Mouse (Mus musculus) heart, adult 18-20 months (tissue): ENCODE measurements around the gene Il13ra1. TPM values are rescaled to one million over a fixed set of nuclear protein-coding genes. Genes with fewer than 3 reads are reported as not detected.

ENCODE experiments used
- DNase-seq, 2 experiments: peaks; one replicate each; pipeline ENCODE4 v3.0.0; 2021 to 2022; ENCODE audit warnings: mixed read lengths in 1 of 2
- long read RNA-seq, 2 experiments: library from polyadenylated mRNA; stranded (forward); transcript quantifications; one replicate each; pipeline ENCODE4 v2.0.0; 2021
- total RNA-seq, 2 experiments: library from RNA; stranded (reverse); gene quantifications; 2 replicates each; pipeline ENCODE4 v1.2.3; 2021

The Il13ra1 gene
- 10 to 100 TPM; 28.3 to 31.5 TPM for total RNA-seq
- long read RNA-seq, experiment 1, transcript Il13ra1-201 (11 exons, 3,712 nt) = major isoform, 23 of 30 reads
- long read RNA-seq, experiment 1, partial matches to known transcripts = 5 of 30 reads
- long read RNA-seq, experiment 1, other reads (novel, unspliced or antisense) = 2 of 30 reads
- long read RNA-seq, experiment 2, transcript Il13ra1-201 (11 exons, 3,712 nt) = major isoform, 6 of 6 reads
- long read RNA-seq, experiment 2, partial matches to known transcripts = 0 of 6 reads
- long read RNA-seq, experiment 2, other reads (novel, unspliced or antisense) = 0 of 6 reads

DNA sequence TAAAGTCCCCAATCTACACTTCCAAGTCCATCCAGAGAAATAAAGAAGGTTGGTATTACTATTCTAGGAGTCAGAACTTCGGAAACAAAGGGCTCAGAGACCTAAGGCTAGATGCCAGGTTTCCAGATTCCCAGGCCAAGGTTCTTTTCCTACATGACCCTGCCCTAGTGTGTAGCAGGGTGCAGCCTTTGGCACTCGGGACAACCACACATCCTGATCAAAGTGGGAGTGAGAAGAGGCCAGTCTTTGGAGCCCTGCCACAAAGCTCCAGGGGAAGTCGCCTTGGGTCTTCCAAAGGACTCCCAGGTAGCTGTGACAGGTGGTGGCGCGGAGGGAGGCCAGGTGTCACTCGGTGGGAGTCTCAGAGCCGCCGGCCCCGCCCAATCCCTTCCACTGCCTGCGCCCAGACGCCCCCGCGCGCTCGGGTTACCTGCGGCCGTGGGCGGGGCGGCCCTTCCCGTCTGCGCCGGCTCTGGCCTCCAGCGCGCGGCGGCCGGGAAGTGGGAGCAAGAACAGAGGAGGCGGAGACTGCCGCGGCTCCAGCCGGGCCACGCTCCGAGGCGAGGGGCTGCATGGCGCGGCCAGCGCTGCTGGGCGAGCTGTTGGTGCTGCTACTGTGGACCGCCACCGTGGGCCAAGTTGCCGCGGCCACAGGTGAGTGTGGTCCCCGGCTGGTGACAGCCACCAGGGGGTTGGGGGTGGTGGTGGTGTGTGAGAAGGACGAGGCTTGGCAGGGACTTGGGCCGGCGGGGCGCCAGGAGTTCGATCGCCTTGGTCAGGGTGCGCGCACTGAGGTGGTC, at the start of gene Il13ra1:
Gene Il13ra1 (plus strand): TSS at position 489 of the 800 bp plus-strand sequence.
- DNase-seq = peak; percentile 50 to 60

DNA sequence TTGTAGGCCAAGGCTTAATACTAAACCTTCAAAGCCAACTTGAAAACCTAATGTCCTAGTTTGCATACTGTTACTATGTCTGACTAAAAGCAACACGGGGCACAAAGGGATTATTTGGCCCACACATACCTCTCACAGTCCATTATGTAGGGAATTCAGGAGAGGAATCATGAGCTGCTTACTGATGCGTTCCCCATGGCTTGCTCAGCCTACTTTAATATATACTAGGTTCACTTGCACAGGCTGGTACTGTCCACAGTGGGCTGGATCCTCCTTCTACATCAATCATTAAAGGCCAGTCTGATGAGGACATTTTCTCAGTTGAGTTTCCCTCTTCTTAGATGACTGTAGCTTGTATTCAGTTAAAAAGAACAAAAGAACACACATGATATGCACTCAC, 37.9 kb upstream of the Il13ra1 start:
- no peak for DNase-seq

DNA sequence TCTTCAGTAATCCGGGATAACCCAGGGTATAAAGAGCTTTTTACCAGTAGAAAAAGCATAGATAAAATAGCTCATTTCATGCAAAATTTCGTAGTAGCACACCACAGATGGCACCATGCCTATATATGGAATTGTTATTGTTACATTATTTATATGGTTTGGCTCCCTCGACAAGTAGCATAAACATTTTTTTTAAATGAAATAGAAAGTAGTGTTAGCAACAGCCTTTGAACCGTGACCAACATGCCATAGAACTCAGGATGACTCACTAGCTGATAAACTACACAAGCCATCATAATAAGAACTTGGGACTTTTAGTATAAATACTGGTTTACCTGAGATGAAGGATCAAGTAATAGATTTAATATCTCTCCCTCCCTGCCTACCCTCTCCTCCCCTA, 34.7 kb upstream of the Il13ra1 start:
- DNase-seq = no peak

DNA sequence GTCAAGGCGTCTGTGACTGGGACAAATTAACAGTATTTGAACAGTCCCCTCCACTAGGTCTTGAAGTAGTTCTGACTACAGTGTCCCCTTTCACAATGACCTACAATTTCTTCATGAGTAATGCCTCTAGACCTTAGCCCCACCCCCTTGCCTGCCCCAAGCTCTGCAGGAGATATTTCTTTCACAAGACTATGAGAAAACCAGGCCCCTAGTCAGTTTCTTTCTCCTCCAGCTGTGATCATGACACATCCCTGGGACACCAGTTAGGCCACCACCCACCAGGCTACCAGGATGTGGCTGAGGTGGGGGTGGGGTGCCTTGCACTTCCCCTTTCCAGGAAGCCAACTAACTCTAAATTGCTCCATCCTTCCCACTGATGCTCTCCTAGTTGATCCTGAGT, 29.0 kb upstream of the Il13ra1 start:
- peak; percentile 19 to 41 for DNase-seq

DNA sequence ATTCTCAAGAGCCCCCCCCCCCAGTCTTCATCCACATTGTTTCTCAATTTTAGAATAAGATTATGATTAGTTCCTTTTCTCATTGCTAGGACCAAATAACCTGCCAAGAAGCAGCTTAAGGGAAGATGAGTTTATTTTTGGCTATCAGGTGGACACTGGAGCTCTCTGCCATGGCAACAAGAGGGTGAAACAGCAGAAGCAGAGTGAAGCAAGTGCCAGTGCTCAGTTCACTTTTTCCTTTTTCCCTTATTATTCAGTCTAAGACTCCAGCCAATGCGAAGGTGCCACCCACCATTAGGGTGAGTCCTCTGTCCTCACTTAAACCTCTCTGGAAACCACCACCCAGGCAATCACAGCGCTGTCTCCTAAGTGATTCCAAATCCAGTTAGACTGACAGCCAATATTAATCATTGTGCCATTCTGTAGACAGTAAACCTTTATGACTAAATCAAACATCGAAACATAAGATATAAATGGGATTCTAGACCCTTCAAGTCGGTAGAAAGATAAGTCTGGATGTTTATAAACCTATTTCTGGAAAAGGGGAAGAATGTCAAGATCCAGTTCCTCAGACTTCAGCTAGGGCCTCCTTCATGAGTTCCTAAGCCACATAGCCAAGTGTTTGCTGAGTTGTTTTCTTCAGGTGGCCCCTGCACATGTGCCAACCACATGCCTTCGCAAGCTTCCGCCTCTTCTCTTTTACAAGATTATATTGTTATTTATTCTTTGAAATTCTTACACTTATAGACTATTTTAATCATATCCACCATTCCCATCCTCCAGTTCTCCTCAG, 23.2 kb upstream of the Il13ra1 start:
- DNase-seq = no peak

DNA sequence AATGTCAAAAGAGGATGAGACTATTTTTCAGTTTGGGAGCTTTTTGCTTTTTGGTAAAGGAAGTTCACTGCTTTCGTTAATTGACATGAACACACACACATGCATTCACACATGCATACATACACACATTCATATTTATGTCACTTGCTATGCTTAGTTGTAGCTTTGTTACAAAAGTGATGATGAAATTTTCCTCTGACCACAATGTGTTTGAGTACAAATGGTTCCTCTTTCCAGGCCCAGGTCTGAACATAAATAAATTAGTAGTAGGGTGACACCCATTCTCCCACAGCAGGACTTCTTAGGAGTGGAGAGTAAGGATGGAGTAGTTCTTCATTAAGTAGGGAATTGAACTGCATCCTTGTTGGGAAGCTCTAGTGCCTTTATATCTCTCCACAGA, 11.0 kb upstream of the Il13ra1 start:
- DNase-seq = no peak

DNA sequence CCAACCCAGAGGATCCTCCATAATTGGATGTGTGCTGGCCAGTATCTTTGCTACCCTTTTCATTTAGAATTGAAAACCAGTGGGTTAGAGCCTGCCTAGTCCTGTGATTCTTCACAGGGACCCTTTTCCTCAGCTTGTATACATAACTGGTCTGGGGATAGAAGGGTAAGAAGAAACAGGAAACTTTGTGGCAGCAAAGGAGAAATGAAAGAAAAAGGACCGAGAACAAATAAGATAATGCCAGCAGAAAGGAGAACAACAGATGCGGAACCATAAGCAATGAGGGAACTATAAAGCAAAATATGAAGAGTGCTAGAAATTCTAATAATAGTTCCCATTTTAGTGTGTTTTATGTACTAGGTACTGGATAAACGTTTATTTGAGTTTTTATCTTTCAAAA, 10.6 kb upstream of the Il13ra1 start:
- no peak for DNase-seq

DNA sequence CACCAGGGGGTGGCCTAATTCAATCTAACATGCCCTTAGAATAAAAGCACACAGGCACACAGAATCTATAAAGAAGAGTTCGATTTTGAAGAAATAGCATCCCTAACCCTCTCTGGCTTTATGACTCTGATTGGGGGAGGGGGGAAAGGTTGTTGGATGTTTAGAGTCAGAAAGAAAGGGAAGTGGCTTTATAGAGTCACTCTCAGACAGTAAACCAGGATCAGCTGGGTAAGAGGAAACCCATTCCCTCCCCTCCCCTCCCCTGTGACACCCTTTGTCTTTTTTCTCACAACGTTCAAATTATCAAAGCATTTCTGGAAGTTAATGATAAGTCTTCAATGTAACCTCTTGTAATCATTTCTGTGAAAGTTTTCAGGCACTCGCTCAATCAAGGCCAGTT, 3.3 kb upstream of the Il13ra1 start:
- no peak for DNase-seq

DNA sequence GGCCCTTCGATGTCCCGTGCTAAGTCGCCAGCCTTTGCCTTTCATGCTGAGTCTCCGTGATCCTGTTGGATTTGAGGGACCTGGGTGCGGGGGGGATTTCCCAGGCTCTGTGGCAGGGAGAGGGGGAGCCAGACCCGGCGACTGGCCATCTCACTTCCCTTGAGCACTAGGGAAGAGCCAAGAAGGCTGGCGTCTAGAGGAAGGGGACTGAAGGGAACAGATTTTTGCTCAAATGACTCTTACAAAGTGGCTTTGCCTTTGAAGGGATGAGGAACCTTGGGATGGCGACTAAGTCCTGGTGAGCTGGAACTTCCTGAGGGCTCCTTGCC, 476 bp downstream of the Il13ra1 start:
- peak in 1 of 2 experiments; percentile 31 for DNase-seq

DNA sequence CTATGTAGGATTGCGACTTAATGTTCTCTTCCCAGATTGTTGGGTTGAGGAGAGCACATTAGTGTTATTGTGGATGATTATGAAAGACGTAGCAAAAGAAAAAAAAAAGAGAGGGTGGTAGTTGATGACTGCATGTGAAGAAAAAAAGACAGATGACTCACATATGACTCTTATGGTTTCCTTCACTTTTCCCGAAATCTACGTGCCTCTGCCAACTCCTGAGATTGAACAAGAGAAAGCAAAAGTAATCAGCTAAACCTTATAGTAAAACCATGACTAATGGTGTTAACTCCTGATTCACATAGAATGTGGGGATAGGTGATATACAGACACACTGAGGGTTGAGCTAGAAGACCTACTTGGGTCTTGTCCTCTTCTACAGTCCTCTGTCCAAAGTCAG, 3.3 kb downstream of the Il13ra1 start:
- no peak for DNase-seq

DNA sequence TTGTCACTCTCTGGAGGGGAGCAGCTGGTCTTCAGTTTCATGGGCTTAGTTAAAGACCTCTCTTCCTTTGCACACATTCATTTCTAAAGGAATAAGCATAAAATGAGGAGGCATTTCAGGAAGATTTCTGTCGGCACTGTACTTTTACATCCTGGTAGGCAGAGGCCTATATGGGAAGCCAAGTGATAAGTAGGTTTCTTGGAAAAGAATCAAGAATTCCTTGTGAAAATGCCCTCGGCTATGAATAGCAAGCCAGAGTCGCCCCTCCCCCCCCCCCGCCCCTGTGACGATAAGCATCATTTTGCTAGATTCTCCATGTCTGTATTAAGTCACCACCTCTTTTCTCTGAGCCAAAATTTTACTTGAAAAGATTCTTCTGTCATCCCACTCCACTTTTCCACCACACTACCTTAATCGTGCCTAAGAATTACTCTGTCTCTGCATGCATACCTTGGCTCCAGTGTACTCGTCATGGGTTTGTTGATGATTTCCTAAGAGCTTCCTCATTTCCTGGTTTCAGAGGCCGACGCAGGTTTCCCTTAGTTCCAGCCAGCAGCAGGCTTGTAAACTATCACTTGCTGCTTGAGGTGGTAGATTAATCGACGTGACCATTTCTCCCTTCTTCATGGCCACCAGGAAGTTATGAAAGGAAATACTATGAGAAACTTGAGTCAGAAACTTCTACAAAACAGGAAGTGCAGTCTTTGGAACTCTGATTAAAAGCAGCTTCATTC, 17.3 kb downstream of the Il13ra1 start:
- DNase-seq = peak in 1 of 2 experiments; percentile 25

DNA sequence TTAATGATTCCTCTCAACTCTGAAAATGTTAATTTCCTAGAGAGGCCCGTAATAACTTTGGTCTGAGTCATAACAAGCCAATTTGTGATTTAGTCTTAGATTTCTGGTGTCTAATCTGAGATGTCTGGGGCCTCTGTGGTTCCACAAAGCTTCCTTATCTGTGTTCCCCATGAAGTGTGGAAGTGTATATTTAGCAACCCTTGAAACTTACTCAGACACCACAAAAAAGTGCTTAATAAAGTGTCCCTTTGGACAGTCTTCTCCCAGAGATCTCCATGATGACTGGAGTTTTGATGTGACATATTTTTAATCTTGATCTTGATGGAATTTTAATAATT, 17.8 kb downstream of the Il13ra1 start:
- no peak for DNase-seq

DNA sequence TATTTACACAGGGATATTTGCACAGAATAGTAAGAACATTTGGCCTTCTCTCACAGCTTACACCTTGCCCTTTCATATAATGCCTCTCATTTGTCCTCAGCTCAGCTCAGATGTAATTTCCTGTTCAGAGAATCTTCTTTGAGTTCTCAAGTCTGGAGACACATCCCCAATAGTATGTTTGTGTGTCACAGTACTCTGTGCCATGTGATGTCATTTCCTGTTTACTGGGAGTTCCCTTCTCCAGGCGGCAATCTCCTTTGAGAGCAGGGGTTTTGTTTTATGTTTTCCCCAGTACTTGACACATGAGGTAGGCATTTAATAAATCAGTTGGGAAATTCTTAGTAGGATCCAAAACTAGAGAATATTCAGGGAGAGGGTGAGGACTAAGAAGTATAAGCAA, 24.4 kb downstream of the Il13ra1 start:
- DNase-seq = no peak

DNA sequence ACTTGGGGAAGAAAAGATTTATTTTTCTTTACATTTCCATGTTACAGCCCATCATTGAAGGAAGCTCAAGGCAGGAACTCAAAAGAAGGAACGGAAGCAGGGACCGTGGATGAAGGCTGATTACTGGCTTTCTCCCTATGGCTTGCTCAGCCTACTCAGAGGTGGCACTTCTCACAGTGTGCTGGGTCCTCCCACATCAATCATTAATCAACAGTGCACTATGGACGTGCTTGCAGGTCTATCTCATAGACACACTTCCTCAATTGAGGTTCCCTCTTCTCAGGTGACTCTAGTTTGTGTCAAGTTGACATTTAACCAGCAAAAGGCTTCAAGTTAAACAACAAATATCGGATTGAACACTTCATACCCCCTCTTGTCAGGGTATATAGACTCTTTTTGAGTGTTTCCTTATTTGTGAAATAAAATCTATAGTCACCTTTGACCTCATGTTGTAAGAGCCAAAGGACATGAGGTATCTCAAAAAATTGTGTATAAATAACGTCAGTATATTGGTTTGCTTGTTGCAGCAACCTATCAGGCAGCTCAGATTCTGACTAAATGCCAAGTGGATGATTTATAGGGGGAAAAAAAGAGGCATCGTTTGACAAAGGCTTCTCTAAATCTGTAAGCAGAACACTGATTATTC, 30.2 kb downstream of the Il13ra1 start:
- DNase-seq = no peak

DNA sequence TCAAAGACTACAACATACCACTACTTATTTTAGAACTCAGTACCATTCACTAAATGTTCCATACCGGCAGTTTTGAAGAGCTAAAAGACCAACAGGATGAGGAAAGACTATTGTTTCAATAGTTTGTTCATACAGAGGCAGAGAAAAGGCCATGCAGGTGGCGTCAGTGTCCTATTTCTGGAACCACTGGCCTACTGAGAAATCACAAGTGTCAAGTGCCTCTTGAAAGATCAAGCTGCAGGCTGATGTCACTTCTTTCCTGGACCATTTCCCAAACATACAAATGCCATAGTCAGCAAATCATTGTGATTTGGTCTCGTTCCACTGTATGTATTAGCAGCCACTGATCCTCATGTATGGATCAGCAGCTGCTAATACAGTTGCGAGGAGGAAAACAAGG, 34.8 kb downstream of the Il13ra1 start:
- peak; percentile 45 to 55 for DNase-seq

DNA sequence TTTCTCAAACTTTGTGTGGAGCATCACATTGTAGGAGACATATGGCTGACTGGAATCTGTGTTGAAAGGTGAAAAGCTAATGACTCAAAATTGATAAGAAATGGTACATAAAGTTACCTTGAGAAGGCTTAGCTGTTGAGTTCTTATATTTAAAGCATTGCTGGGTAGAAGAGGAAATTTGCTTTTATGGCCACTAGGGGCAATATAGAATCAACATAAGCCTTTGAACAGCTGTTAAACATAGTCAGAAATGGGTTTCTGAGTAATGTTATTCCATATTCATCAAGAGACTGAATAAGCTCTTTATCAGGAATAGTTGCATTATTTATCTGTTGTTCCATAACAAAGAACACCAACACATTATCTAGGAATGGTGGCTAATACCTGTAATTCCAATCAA, 38.2 kb downstream of the Il13ra1 start:
- no peak for DNase-seq

DNA sequence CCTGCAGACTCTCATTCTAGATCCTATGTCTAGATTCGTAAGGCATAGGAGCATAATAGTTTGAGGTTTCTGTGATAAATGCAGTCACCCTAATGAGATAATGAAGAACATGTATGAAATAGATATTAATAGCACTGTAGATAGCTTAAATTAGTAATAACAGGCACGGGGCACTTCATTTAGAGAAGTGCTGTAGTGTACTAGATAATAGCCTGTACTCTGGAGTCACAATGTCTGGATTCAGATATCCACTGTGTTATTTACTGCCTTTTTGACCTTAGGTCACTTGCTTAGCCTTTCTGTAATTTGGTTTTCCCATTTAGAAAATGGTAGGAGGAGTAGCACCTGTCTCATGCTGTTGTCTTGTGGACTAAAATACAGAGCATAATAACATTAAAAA, 44.8 kb downstream of the Il13ra1 start:
- no peak for DNase-seq

DNA sequence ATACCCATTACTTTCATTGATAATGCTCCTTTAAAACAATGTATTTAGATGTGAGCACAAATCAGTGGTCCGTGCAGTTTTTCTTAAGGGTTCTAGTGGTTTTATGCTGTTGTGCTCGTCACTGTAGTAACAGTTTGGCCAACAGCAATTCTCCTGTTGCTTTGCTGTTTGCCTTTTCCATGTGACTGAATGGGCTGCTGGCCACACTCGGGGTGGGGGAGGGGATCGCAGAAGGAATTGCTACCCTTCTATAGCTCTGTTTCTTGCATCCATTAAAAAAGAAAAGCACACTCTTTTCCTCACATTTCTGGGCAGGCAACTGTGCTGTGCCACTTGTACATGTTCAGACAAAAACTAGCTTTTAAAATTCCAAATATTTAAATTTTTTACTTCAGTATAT, 49.7 kb downstream of the Il13ra1 start:
- DNase-seq = peak; percentile 15 to 54

DNA sequence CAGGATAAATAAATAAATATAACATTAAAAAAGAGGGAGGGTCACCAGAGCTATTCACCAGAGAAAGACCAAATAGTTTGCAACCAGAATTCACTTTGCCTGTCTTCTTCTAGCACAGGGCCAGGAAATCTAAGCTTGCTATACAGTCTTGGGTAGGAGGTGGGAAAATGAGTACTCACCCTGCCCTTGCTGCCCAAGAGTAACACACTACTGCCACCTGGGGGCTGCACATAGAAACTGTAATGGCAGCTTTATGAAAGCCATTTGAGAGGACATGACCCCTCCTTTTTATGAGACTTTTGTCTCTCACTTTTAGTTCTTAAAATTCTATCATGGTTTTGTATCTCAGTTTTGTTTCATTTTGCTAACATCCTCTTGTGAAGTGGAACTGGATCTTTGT, 71.7 kb downstream of the Il13ra1 start:
- DNase-seq = peak; percentile 40 to 74

DNA sequence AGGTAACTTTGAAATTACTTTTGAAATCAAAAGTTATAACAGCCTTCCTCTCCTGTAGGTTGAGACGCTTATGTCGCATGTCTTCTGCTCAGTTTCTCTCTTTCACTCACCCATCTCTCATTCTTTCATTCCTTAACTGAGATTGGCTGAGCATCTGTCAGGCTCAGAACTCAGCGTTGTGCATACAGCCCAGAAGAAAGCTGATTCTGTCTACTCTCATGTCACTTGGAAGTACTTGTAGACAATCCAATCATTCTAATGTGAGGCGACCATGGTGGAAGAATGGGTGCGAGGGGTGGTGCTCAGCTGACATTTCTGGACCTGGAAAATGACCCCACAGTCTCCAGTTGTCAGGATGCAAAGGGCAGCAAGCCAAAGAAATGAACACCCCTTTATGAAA, 74.1 kb downstream of the Il13ra1 start:
- no peak for DNase-seq

DNA sequence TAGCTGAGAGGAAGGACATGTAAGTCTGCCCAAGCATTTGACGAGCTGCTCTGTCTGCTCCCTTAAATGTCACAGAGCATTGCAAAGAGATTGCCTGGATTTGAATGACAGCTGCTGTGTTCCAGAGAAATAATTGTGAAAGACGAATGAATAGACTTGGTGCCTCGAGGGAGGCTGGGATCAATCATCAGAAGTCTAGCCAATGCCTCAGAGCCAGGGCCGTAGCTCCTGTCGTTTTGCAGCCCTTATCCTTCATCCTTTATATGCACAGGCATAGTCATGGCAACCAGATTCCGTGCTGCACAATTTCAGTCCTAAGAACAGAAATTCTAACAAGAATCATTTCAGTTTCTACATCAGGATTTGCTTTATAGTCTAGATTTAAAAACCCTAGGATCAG, 74.5 kb downstream of the Il13ra1 start:
- DNase-seq = no peak

DNA sequence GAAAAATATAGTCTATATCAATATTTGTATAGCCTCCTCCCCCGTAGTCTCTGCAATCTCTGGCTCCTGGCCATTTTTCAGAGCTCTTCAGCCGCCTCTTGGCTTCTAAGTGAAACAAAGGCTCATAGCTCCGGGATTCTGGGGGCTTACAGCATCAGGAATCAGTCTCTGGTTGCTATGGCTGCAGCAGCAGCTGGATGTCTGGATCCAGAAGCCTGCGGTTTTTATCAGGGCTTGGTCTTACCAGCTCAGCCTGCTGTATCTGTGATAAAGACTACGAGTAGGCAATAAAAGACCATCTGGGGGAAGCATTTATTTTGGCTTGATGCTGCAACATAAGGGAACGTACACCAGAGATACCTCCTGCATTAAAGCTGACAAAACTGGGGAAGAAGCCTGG, 82.0 kb downstream of the Il13ra1 start:
- DNase-seq = no peak
